Mouse (Mus musculus) limb, embryonic 14.5 days (tissue): ENCODE measurements around the gene Gm37240. TPM values are rescaled to one million over a fixed set of nuclear protein-coding genes. Genes with fewer than 3 reads are reported as not detected.

Source experiments
- ATAC-seq: fragments of 200-750 bp; cut with Nextera tagmentation; 2 replicates; pipeline ENCODE4 v1.8.0; 2017; ENCODE audit warnings: low read depth, moderate number of reproducible peaks, moderate TSS enrichment; ENCODE audit not compliant: low FRiP score
- DNase-seq: peaks from one replicate; pipeline ENCODE4 v3.0.0-alpha.2; 2015; ENCODE audit warnings: low spot score
- H3K27ac ChIP-seq: fragments of 300-500 bp; sonication (generic); replicated peaks from 2 replicates; pipeline ENCODE4 v1.5.1; 2014; ENCODE audit warnings: low read depth, mild to moderate bottlenecking, low read length, moderate library complexity, mixed read lengths
- H3K27me3 ChIP-seq: fragments of 300-500 bp; sonication (generic); 2 replicates; pipeline ENCODE4 v1.6.1; 2014; ENCODE audit warnings: low read length, mixed read lengths; ENCODE audit not compliant: control insufficient read depth, insufficient read depth
- H3K36me3 ChIP-seq: fragments of 300-500 bp; sonication (generic); 2 replicates; pipeline ENCODE4 v1.6.1; 2014; ENCODE audit warnings: mild to moderate bottlenecking, low read length, moderate library complexity, mixed read lengths; ENCODE audit not compliant: control insufficient read depth, insufficient read depth
- H3K4me1 ChIP-seq: fragments of 300-500 bp; sonication (generic); 2 replicates; pipeline ENCODE4 v1.6.1; 2014; ENCODE audit warnings: antibody characterized with exemption, low read length, mixed read lengths; ENCODE audit not compliant: control insufficient read depth, insufficient read depth
- H3K4me2 ChIP-seq: fragments of 300-500 bp; sonication (generic); replicated peaks from 2 replicates; pipeline ENCODE4 v1.6.1; 2014; ENCODE audit warnings: low read depth, mild to moderate bottlenecking, low read length, moderate library complexity; ENCODE audit not compliant: severe bottlenecking
- H3K4me3 ChIP-seq: fragments of 300-500 bp; sonication (generic); replicated peaks from 2 replicates; pipeline ENCODE4 v1.5.1; 2014; ENCODE audit warnings: low read length
- H3K9ac ChIP-seq: fragments of 300-500 bp; sonication (generic); 2 replicates; pipeline ENCODE4 v1.6.1; 2014; ENCODE audit warnings: mild to moderate bottlenecking, low read depth, low read length, moderate library complexity; ENCODE audit not compliant: severe bottlenecking
- H3K9me3 ChIP-seq: fragments of 300-500 bp; sonication (generic); 2 replicates; pipeline ENCODE4 v1.6.1; 2016; ENCODE audit warnings: low read length; ENCODE audit not compliant: control insufficient read depth
- POLR2A ChIP-seq: fragments of 200-500 bp; IDR thresholded peaks from 2 replicates; pipeline ENCODE4 v1.8.0; 2012; ENCODE audit warnings: inconsistent platforms, mild to moderate bottlenecking, moderate library complexity, borderline replicate concordance; ENCODE audit not compliant: insufficient read depth, insufficient read length; ENCODE audit errors: extremely low read depth
- WGBS: fragments of 180-500 bp; shearing (Covaris S2); extraction: QIAGEN DNeasy Blood & Tissue Kit; methylation state at CpG from one replicate; pipeline ENCODE4 v1.1.7; 2014; 5-methylcytosine and 5-hydroxymethylcytosine counted together
- polyA plus RNA-seq, 2 experiments: library from polyadenylated mRNA; depleted of rRNA in 1 of 2; stranded (reverse) in 1 of 2; unstranded in 1 of 2; fragments of >200 nt; fragmentation: Nextera tagmentation in 1 of 2; extraction: Ambion mirVana in 1 of 2; gene quantifications; 2 replicates each; pipeline versions ENCODE4 v1.2.1 to v1.2.3; 2012 to 2014

Gm37240 gene
- polyA plus RNA-seq, 2 experiments = 2.0 to 13.4 TPM

- 70% methylated on average over 3 of the region's 3 CpGs for WGBS
- Histone ChIP-seq H3K4me1 (peaks cover 7% of the 10 kb centered on the region), H3K27ac (no peak overlapping the region)
Measured at GRCm38 (mm10) chr3:85599526-85599925, 287.8 kb downstream of the Gm37240 start.

GRCm38 (mm10) chr3:85594452-85594851 lies 292.9 kb downstream of the Gm37240 start:
- Histone ChIP-seq H3K4me3 (no peak overlapping the region), H3K9me3 (no peaks in the 10 kb centered on the region), H3K36me3 (no peaks in the 10 kb centered on the region), H3K27ac (no peak overlapping the region), H3K9ac (no peak overlapping the region), H3K27me3 (no peaks in the 10 kb centered on the region), H3K4me2 (no peak overlapping the region), H3K4me1 (no peaks in the 10 kb centered on the region)
- DNase-seq (no peak), ATAC-seq (no peak)
- no peak for TF ChIP-seq POLR2A
- 58% methylated on average over 3 of the region's 3 CpGs for WGBS

More at GRCm38 (mm10) chr3:85599526-85599925, 287.8 kb downstream of the Gm37240 start:
- H3K36me3 ChIP-seq = no peaks in the 10 kb centered on the region
- no peak overlapping the region for H3K4me3 ChIP-seq
- no peaks in the 10 kb centered on the region for H3K27me3 ChIP-seq
- no peaks in the 10 kb centered on the region for H3K9me3 ChIP-seq
- TF ChIP-seq POLR2A = no peak
- no peak for ATAC-seq
- H3K4me2 ChIP-seq = no peak overlapping the region
- no peak overlapping the region for H3K9ac ChIP-seq
- no peak for DNase-seq

- H3K4me2 ChIP-seq = no peak overlapping the region
- no peaks in the 10 kb centered on the region for H3K9me3 ChIP-seq
- H3K4me1 ChIP-seq = no peaks in the 10 kb centered on the region
- no peak overlapping the region for H3K9ac ChIP-seq
- no peak for TF ChIP-seq POLR2A
- 96% methylated on average over 5 of the region's 5 CpGs for WGBS
- H3K4me3 ChIP-seq = no peak overlapping the region
- ATAC-seq (no peak), DNase-seq (no peak)
- H3K27ac ChIP-seq = no peak overlapping the region
- no peaks in the 10 kb centered on the region for H3K36me3 ChIP-seq
- no peaks in the 10 kb centered on the region for H3K27me3 ChIP-seq
Measured at GRCm38 (mm10) chr3:85592640-85593252, 294.6 kb downstream of the Gm37240 start.

- Histone ChIP-seq H3K4me1 (no peaks in the 10 kb centered on the region), H3K9me3 (no peaks in the 10 kb centered on the region), H3K4me3 (no peak overlapping the region), H3K27ac (no peak overlapping the region), H3K9ac (no peak overlapping the region), H3K27me3 (no peaks in the 10 kb centered on the region), H3K36me3 (no peaks in the 10 kb centered on the region), H3K4me2 (no peak overlapping the region)
- ATAC-seq (no peak), DNase-seq (no peak)
- TF ChIP-seq POLR2A = no peak
- WGBS = 81% methylated on average over 4 of the region's 4 CpGs
Measured at GRCm38 (mm10) chr3:85592067-85592466, 295.3 kb downstream of the Gm37240 start.

GRCm38 (mm10) chr3:85590090-85590754 lies 297.1 kb downstream of the Gm37240 start:
- H3K4me3 ChIP-seq = no peak overlapping the region
- 87% methylated on average over 3 of the region's 3 CpGs for WGBS
- H3K9ac ChIP-seq = no peak overlapping the region
- no peak overlapping the region for H3K27ac ChIP-seq
- no peaks in the 10 kb centered on the region for H3K27me3 ChIP-seq
- H3K4me1 ChIP-seq = no peaks in the 10 kb centered on the region
- no peaks in the 10 kb centered on the region for H3K36me3 ChIP-seq
- ATAC-seq = no peak
- TF ChIP-seq POLR2A = no peak
- DNase-seq = no peak
- no peaks in the 10 kb centered on the region for H3K9me3 ChIP-seq
- H3K4me2 ChIP-seq = no peak overlapping the region
